Mouse (Mus musculus) forebrain, embryonic 15.5 days (tissue): ENCODE measurements at regions not wholly inside any gene's neighbourhood (a gene's known extent, or its start where the extent isn't known, plus 50 kb on each side); places are given as distances from the start of the nearest gene placed in this dataset.
A peak's percentile ranks its signal among the peaks of the same experiment; 100 is the strongest.

ENCODE experiments used
- ATAC-seq: fragments of 200-750 bp; cut with Nextera tagmentation; replicated peaks from 2 replicates; pipeline ENCODE4 v1.8.0; 2017; ENCODE audit warnings: mild to moderate bottlenecking, moderate TSS enrichment, moderate library complexity
- H3K27ac ChIP-seq: fragments of 300-500 bp; sonication (generic); replicated peaks from 2 replicates; pipeline ENCODE4 v1.5.1; 2015; ENCODE audit warnings: mild to moderate bottlenecking, inconsistent platforms
- H3K27me3 ChIP-seq: fragments of 300-500 bp; sonication (generic); 2 replicates; pipeline ENCODE4 v1.6.1; 2015; ENCODE audit warnings: inconsistent platforms
- H3K36me3 ChIP-seq: fragments of 300-500 bp; sonication (generic); 2 replicates; pipeline ENCODE4 v1.6.1; 2015; ENCODE audit warnings: mild to moderate bottlenecking, inconsistent platforms
- H3K4me1 ChIP-seq: fragments of 300-500 bp; sonication (generic); 2 replicates; pipeline ENCODE4 v1.6.1; 2015; ENCODE audit warnings: inconsistent platforms
- H3K4me2 ChIP-seq: fragments of 300-500 bp; sonication (generic); replicated peaks from 2 replicates; pipeline ENCODE4 v1.6.1; 2015; ENCODE audit warnings: mild to moderate bottlenecking, inconsistent platforms
- H3K4me3 ChIP-seq: fragments of 300-500 bp; sonication (generic); 2 replicates; pipeline ENCODE4 v1.5.1; 2015; ENCODE audit warnings: mild to moderate bottlenecking, inconsistent platforms
- H3K9ac ChIP-seq: fragments of 300-500 bp; sonication (generic); replicated peaks from 2 replicates; pipeline ENCODE4 v1.6.1; 2015; ENCODE audit warnings: mild to moderate bottlenecking, inconsistent platforms
- H3K9me3 ChIP-seq: fragments of 300-500 bp; sonication (generic); 2 replicates; pipeline ENCODE4 v1.6.1; 2016; ENCODE audit warnings: inconsistent platforms
- WGBS: fragments of 180-500 bp; shearing (Covaris S2); methylation state at CpG from one replicate; pipeline ENCODE4 v1.1.7; 2015; ENCODE audit warnings: mixed read lengths; 5-methylcytosine and 5-hydroxymethylcytosine counted together

GRCm38 (mm10) chr9:101714805-101715204 lies 146.8 kb upstream of the 9630041A04Rik start:
- Histone ChIP-seq H3K9me3 (no peaks in the 10 kb centered on the region), H3K27me3 (no peaks in the 10 kb centered on the region), H3K36me3 (no peaks in the 10 kb centered on the region), H3K27ac (no peak overlapping the region), H3K4me2 (no peak overlapping the region), H3K4me1 (no peaks in the 10 kb centered on the region), H3K9ac (no peak overlapping the region), H3K4me3 (no peak overlapping the region)
- no peak for ATAC-seq
- WGBS, result 49% methylated on average over 5 of the region's 5 CpGs

- no peak overlapping the region for H3K27ac ChIP-seq
- H3K27me3 ChIP-seq, result no peaks in the 10 kb centered on the region
- peak; percentile 87 for ATAC-seq
- H3K9ac ChIP-seq, result no peak overlapping the region
- WGBS, result 60% methylated on average over 8 of the region's 8 CpGs
- no peak overlapping the region for H3K4me3 ChIP-seq
- H3K9me3 ChIP-seq, result no peaks in the 10 kb centered on the region
- H3K4me1 ChIP-seq, result no peaks in the 10 kb centered on the region
- H3K36me3 ChIP-seq, result no peaks in the 10 kb centered on the region
- H3K4me2 ChIP-seq, result no peak overlapping the region
These were observed 151.0 kb upstream of the 9630041A04Rik start for GRCm38 (mm10) chr9:101710611-101711071.

- WGBS, result 76% methylated on average over 7 of the region's 7 CpGs
- H3K9ac ChIP-seq, result no peak overlapping the region
- H3K36me3 ChIP-seq, result no peaks in the 10 kb centered on the region
These were observed 161.3 kb upstream of the 9630041A04Rik start for GRCm38 (mm10) chr9:101700368-101700767.

GRCm38 (mm10) chr9:101694054-101694453 lies 167.6 kb upstream of the 9630041A04Rik start:
- no peaks in the 10 kb centered on the region for H3K36me3 ChIP-seq
- H3K4me1 ChIP-seq, result peaks cover 18% of the 10 kb centered on the region
- no peak overlapping the region for H3K9ac ChIP-seq
- no peak overlapping the region for H3K4me3 ChIP-seq
- no peak overlapping the region for H3K27ac ChIP-seq
- no peak for ATAC-seq
- H3K27me3 ChIP-seq, result no peaks in the 10 kb centered on the region
- H3K9me3 ChIP-seq, result no peaks in the 10 kb centered on the region
- 91% methylated on average over 5 of the region's 5 CpGs for WGBS
- no peak overlapping the region for H3K4me2 ChIP-seq

More at GRCm38 (mm10) chr9:101700368-101700767, 161.3 kb upstream of the 9630041A04Rik start:
- no peak overlapping the region for H3K4me3 ChIP-seq
- H3K27me3 ChIP-seq, result no peaks in the 10 kb centered on the region
- H3K9me3 ChIP-seq, result no peaks in the 10 kb centered on the region
- H3K4me2 ChIP-seq, result no peak overlapping the region
- H3K27ac ChIP-seq, result no peak overlapping the region
- no peaks in the 10 kb centered on the region for H3K4me1 ChIP-seq
- ATAC-seq, result no peak

- ATAC-seq, result no peak
- H3K27me3 ChIP-seq, result no peaks in the 10 kb centered on the region
- H3K4me2 ChIP-seq, result no peak overlapping the region
- H3K9ac ChIP-seq, result no peak overlapping the region
- WGBS, result 69% methylated on average over 6 of the region's 6 CpGs
- H3K27ac ChIP-seq, result 0 out of 2 replicates have a peak overlapping the region, but pooled peaks have one; percentile 73
- peaks cover 18% of the 10 kb centered on the region for H3K4me1 ChIP-seq
- no peak overlapping the region for H3K4me3 ChIP-seq
- H3K36me3 ChIP-seq, result no peaks in the 10 kb centered on the region
- H3K9me3 ChIP-seq, result no peaks in the 10 kb centered on the region
These were observed 170.3 kb upstream of the 9630041A04Rik start for GRCm38 (mm10) chr9:101691336-101691735.

- H3K4me1 ChIP-seq, result peaks cover 18% of the 10 kb centered on the region
- no peaks in the 10 kb centered on the region for H3K9me3 ChIP-seq
- H3K4me2 ChIP-seq, result peak overlapping the region; percentile 60
- no peaks in the 10 kb centered on the region for H3K27me3 ChIP-seq
- ATAC-seq, result peak; percentile 52
- 12% methylated on average over 7 of the region's 7 CpGs for WGBS
- peak overlapping the region; percentile 36 for H3K4me3 ChIP-seq
- H3K36me3 ChIP-seq, result no peaks in the 10 kb centered on the region
- H3K27ac ChIP-seq, result peak overlapping the region; percentile 73; the same call in 1 of the 2 replicates
- H3K9ac ChIP-seq, result peak overlapping the region; percentile 56
These were observed 170.7 kb upstream of the 9630041A04Rik start for GRCm38 (mm10) chr9:101690916-101691315.

- no peaks in the 10 kb centered on the region for H3K27me3 ChIP-seq
- peak overlapping the region; percentile 36 for H3K4me3 ChIP-seq
- H3K4me2 ChIP-seq, result peak overlapping the region; percentile 60
- H3K9me3 ChIP-seq, result no peaks in the 10 kb centered on the region
- peak overlapping the region; percentile 56 for H3K9ac ChIP-seq
- ATAC-seq, result peak; percentile 39
- peak overlapping the region; percentile 73 for H3K27ac ChIP-seq
- no peaks in the 10 kb centered on the region for H3K36me3 ChIP-seq
- peaks cover 18% of the 10 kb centered on the region for H3K4me1 ChIP-seq
- 8% methylated on average over 12 of the region's 12 CpGs for WGBS
These were observed 171.2 kb upstream of the 9630041A04Rik start for GRCm38 (mm10) chr9:101690402-101690861.

- Histone ChIP-seq H3K9ac (peak overlapping the region; percentile 56), H3K27ac (peak overlapping the region; percentile 73)
- 13% methylated on average over 11 of the region's 11 CpGs for WGBS
These were observed 171.9 kb upstream of the 9630041A04Rik start for GRCm38 (mm10) chr9:101689532-101690401.

GRCm38 (mm10) chr9:101687226-101687625 lies 174.4 kb upstream of the 9630041A04Rik start:
- Histone ChIP-seq H3K4me3 (no peak overlapping the region), H3K27me3 (no peaks in the 10 kb centered on the region), H3K4me1 (peaks cover 18% of the 10 kb centered on the region), H3K9ac (no peak overlapping the region), H3K9me3 (no peaks in the 10 kb centered on the region), H3K4me2 (no peak overlapping the region), H3K36me3 (no peaks in the 10 kb centered on the region), H3K27ac (no peak overlapping the region)
- no peak for ATAC-seq
- WGBS, result 74% methylated on average over 6 of the region's 6 CpGs

More at GRCm38 (mm10) chr9:101689532-101690401, 171.9 kb upstream of the 9630041A04Rik start:
- peak; percentile 91 for ATAC-seq
- no peaks in the 10 kb centered on the region for H3K36me3 ChIP-seq
- no peaks in the 10 kb centered on the region for H3K27me3 ChIP-seq
- H3K4me3 ChIP-seq, result peak overlapping the region; percentile 36
- peak overlapping the region; percentile 60 for H3K4me2 ChIP-seq
- peaks cover 18% of the 10 kb centered on the region for H3K4me1 ChIP-seq
- no peaks in the 10 kb centered on the region for H3K9me3 ChIP-seq

- ATAC-seq, result no peak
These were observed 184.1 kb upstream of the 9630041A04Rik start for GRCm38 (mm10) chr9:101677563-101677962.

GRCm38 (mm10) chr9:101670111-101670510 lies 191.5 kb upstream of the 9630041A04Rik start:
- 85% methylated on average over 1 of the region's 1 CpGs for WGBS
- Histone ChIP-seq H3K27me3 (no peaks in the 10 kb centered on the region), H3K9ac (no peak overlapping the region), H3K36me3 (no peaks in the 10 kb centered on the region), H3K4me2 (no peak overlapping the region), H3K9me3 (0 out of 2 replicates have a peak, but pooled peaks cover 1% of the 10 kb centered on the region), H3K4me1 (no peaks in the 10 kb centered on the region), H3K4me3 (no peak overlapping the region), H3K27ac (no peak overlapping the region)
- no peak for ATAC-seq

More at GRCm38 (mm10) chr9:101677563-101677962, 184.1 kb upstream of the 9630041A04Rik start:
- H3K27me3 ChIP-seq, result no peaks in the 10 kb centered on the region
- H3K4me1 ChIP-seq, result no peaks in the 10 kb centered on the region
- no peaks in the 10 kb centered on the region for H3K36me3 ChIP-seq
- H3K9ac ChIP-seq, result no peak overlapping the region
- H3K27ac ChIP-seq, result no peak overlapping the region
- no peak overlapping the region for H3K4me3 ChIP-seq
- 85% methylated on average over 2 of the region's 2 CpGs for WGBS
- no peaks in the 10 kb centered on the region for H3K9me3 ChIP-seq
- no peak overlapping the region for H3K4me2 ChIP-seq

GRCm38 (mm10) chr9:101649816-101650215 lies 211.8 kb upstream of the 9630041A04Rik start:
- no peak overlapping the region for H3K4me2 ChIP-seq
- H3K27ac ChIP-seq, result no peak overlapping the region
- H3K36me3 ChIP-seq, result no peaks in the 10 kb centered on the region; the same call in 1 of the 2 replicates
- WGBS, result 29% methylated on average over 5 of the region's 5 CpGs
- peak; percentile 61 for ATAC-seq
- H3K4me1 ChIP-seq, result peaks cover 4% of the 10 kb centered on the region; the same call in 1 of the 2 replicates
- H3K27me3 ChIP-seq, result no peaks in the 10 kb centered on the region
- H3K9ac ChIP-seq, result no peak overlapping the region
- H3K9me3 ChIP-seq, result no peaks in the 10 kb centered on the region
- no peak overlapping the region for H3K4me3 ChIP-seq
